Mouse (Mus musculus): ENCODE results near the gene Gm36079. TPM values are rescaled to one million over a fixed set of nuclear protein-coding genes. Genes with fewer than 3 reads are reported as not detected.
A peak's percentile ranks its signal among the peaks of the same experiment; 100 is the strongest.
"Not testable (repeated sequence)": the region's sequence is repeated elsewhere in the genome, so short reads cannot be mapped to it uniquely, and the experiment has no call there.

The Gm36079 gene
- not detected in 2 replicates for polyA plus RNA-seq (2014; fragmentation: Nextera tagmentation; extraction: Ambion mirVana)

DNA sequence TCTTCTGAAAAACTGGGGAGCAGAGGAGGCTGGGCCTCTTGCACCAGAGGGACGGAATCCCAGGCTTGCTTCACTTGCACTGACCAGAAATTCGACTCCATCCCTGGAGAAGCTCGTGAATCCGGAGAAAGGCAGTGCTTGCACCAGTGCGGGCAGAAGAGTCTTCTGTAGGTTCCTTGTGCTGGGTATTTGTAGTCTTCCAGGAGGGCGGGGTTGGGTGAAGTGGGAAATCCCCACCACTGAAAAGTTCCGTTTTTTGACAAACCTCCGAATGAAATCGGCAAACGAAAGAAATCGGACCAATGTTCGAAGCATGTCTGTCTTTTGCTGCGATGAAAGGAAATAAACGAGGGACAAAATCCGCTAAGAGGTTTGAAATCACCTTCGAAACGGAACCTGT is at the start of gene Gm36079:
Gm36079 (minus strand) TSS at position 101 of the 400 bp plus-strand sequence.
- H3K27me3 ChIP-seq (ENCODE audit: control insufficient read depth, insufficient read depth, low read length); H3K4me2 ChIP-seq (ENCODE audit: low read depth, low read length); H3K9ac ChIP-seq (replicated peaks; ENCODE audit: low read length); H3K27ac ChIP-seq (replicated peaks; ENCODE audit: low read depth, low read length); DNase-seq (ENCODE audit: low spot score); H3K4me1 ChIP-seq (ENCODE audit: control insufficient read depth, insufficient read depth, low read length); H3K4me3 ChIP-seq (ENCODE audit: low read depth, low read length); H3K36me3 ChIP-seq (replicated peaks; ENCODE audit: control insufficient read depth, insufficient read depth, low read depth, low read length); H3K9me3 ChIP-seq (replicated peaks; ENCODE audit: control insufficient read depth, low read length); ATAC-seq (replicated peaks; ENCODE audit: insufficient number of reproducible peaks, low FRiP score, low TSS enrichment, low read depth): not testable (repeated sequence)
- WGBS: 20% methylated on average over 1 of the region's 17 CpGs

DNA sequence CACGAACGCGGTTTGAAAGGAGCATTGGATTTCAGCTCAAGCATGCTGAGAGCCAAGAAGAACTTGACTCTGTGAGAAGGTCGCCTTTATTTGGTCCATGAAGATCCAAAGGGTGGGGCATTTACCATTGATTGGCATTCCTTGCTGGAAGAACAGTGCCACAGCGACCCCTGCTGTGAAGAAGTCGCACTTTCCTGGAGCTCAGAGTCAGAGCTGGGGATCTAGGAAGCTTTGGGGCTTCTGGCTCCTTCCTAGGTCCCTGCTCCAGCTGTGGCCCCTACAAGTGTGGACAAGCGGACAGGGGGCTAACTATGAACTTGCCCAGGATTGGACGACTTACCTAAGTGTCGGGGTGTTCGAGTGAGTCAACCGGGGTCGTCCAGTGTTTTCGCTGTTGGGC is 44.1 kb upstream of the Gm36079 start:
- H3K9ac ChIP-seq (replicated peaks; ENCODE audit: low read length); H3K4me3 ChIP-seq (ENCODE audit: low read depth, low read length); H3K9me3 ChIP-seq (replicated peaks; ENCODE audit: control insufficient read depth, low read length); H3K27me3 ChIP-seq (ENCODE audit: control insufficient read depth, insufficient read depth, low read length); H3K4me1 ChIP-seq (ENCODE audit: control insufficient read depth, insufficient read depth, low read length); DNase-seq (ENCODE audit: low spot score); ATAC-seq (replicated peaks; ENCODE audit: insufficient number of reproducible peaks, low FRiP score, low TSS enrichment, low read depth); H3K36me3 ChIP-seq (replicated peaks; ENCODE audit: control insufficient read depth, insufficient read depth, low read depth, low read length); H3K27ac ChIP-seq (replicated peaks; ENCODE audit: low read depth, low read length); H3K4me2 ChIP-seq (ENCODE audit: low read depth, low read length): not testable (repeated sequence)
- WGBS: no CpG with 5 or more reads among the region's 13 CpGs

GRCm38 (mm10) chr13:120070012-120070598 is 43.3 kb upstream of the Gm36079 start:
- not testable (repeated sequence) for H3K9me3 ChIP-seq (replicated peaks; ENCODE audit: control insufficient read depth, low read length); H3K4me2 ChIP-seq (ENCODE audit: low read depth, low read length); H3K27me3 ChIP-seq (ENCODE audit: control insufficient read depth, insufficient read depth, low read length); H3K27ac ChIP-seq (replicated peaks; ENCODE audit: low read depth, low read length); H3K4me3 ChIP-seq (ENCODE audit: low read depth, low read length); H3K9ac ChIP-seq (replicated peaks; ENCODE audit: low read length); DNase-seq (ENCODE audit: low spot score); ATAC-seq (replicated peaks; ENCODE audit: insufficient number of reproducible peaks, low FRiP score, low TSS enrichment, low read depth); H3K36me3 ChIP-seq (replicated peaks; ENCODE audit: control insufficient read depth, insufficient read depth, low read depth, low read length); H3K4me1 ChIP-seq (ENCODE audit: control insufficient read depth, insufficient read depth, low read length)
- no CpG with 5 or more reads among the region's 12 CpGs for WGBS

DNA sequence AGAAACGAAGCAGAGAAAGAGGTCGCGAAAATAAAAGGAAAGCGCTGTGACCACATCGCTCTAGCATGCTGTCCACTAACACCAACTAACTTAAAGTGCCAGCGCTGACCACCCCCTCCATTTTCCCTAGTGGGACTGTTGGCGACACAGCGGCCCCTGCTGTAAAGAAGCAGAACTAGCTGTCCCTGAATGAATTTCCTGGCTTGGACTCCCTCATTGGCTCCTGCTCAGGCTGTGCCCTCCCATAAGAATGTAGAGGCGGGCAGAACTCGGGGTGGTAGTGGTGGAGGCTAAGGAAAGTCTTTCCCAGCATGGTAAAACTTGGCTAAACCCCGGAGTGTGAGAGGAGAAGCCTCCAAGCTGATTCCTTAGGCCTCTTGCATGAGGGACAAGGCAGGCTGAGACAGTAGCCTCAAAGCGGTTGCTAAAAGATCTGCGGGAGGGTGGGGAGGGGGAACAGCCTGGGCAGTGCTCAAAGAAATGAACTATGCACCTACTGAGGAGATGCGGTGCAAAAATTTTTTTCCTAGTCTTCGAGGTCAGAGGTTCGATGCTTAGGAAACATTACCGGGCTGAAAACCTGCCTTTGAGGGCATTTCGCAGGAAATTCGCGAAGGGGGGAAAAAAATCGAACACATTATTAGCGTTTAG is 36.8 kb upstream of the Gm36079 start:
- H3K9ac ChIP-seq (replicated peaks; ENCODE audit: low read length); H3K36me3 ChIP-seq (replicated peaks; ENCODE audit: control insufficient read depth, insufficient read depth, low read depth, low read length); H3K27me3 ChIP-seq (ENCODE audit: control insufficient read depth, insufficient read depth, low read length); H3K9me3 ChIP-seq (replicated peaks; ENCODE audit: control insufficient read depth, low read length); H3K4me2 ChIP-seq (ENCODE audit: low read depth, low read length); H3K4me1 ChIP-seq (ENCODE audit: control insufficient read depth, insufficient read depth, low read length); H3K27ac ChIP-seq (replicated peaks; ENCODE audit: low read depth, low read length); H3K4me3 ChIP-seq (ENCODE audit: low read depth, low read length); DNase-seq (ENCODE audit: low spot score): not testable (repeated sequence)
- WGBS: no CpG with 5 or more reads among the region's 22 CpGs
- ATAC-seq (replicated peaks; ENCODE audit: insufficient number of reproducible peaks, low FRiP score, low TSS enrichment, low read depth): peak; percentile 89

DNA sequence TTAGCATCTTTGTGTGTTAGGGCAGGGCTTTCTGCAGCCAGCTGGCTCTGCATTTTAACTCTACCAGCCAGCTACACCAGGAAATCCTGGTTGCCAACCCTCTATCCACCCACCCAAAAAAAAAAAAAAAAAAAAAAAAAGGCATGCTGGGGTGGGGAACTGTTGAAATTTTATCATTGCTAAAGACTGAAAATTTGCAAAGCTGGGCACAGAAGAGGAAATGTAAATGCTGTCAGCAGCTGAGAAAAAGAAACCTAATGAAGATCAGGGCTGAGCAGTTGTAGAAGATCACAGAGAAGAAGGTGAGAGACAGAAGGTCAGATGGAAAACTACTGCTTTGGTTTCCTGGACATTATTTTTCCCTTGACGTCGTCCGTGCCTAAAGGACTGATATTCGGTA is 36.1 kb upstream of the Gm36079 start:
- H3K27ac ChIP-seq (replicated peaks; ENCODE audit: low read depth, low read length); H3K9me3 ChIP-seq (replicated peaks; ENCODE audit: control insufficient read depth, low read length); H3K27me3 ChIP-seq (ENCODE audit: control insufficient read depth, insufficient read depth, low read length); ATAC-seq (replicated peaks; ENCODE audit: insufficient number of reproducible peaks, low FRiP score, low TSS enrichment, low read depth); DNase-seq (ENCODE audit: low spot score); H3K9ac ChIP-seq (replicated peaks; ENCODE audit: low read length); H3K4me2 ChIP-seq (ENCODE audit: low read depth, low read length); H3K4me3 ChIP-seq (ENCODE audit: low read depth, low read length); H3K36me3 ChIP-seq (replicated peaks; ENCODE audit: control insufficient read depth, insufficient read depth, low read depth, low read length); H3K4me1 ChIP-seq (ENCODE audit: control insufficient read depth, insufficient read depth, low read length): not testable (repeated sequence)
- WGBS: no CpG with 5 or more reads among the region's 4 CpGs

DNA sequence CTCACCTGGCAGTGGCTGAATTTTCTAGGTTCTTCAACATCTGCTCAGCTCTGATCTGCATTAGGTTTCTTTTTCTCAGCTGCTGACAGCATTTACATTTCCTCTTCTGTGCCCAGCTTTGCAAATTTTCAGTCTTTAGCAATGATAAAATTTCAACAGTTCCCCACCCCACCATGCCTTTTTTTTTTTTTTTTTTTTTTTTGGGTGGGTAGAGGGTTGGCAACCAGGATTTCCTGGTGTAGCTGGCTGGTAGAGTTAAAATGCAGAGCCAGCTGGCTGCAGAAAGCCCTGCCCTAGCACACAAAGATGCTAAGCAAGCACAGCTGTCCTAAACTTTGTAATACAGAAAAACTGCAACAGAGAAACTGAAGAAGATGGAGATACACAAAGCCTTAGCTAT is 25.3 kb upstream of the Gm36079 start, which contains the start of gene Gm21188:
Gm21188 (minus strand) TSS at position 110 of the 400 bp plus-strand sequence.
- H3K9ac ChIP-seq (replicated peaks; ENCODE audit: low read length); H3K27me3 ChIP-seq (ENCODE audit: control insufficient read depth, insufficient read depth, low read length); DNase-seq (ENCODE audit: low spot score); H3K4me1 ChIP-seq (ENCODE audit: control insufficient read depth, insufficient read depth, low read length); H3K36me3 ChIP-seq (replicated peaks; ENCODE audit: control insufficient read depth, insufficient read depth, low read depth, low read length); H3K27ac ChIP-seq (replicated peaks; ENCODE audit: low read depth, low read length); H3K4me2 ChIP-seq (ENCODE audit: low read depth, low read length); H3K4me3 ChIP-seq (ENCODE audit: low read depth, low read length); ATAC-seq (replicated peaks; ENCODE audit: insufficient number of reproducible peaks, low FRiP score, low TSS enrichment, low read depth); H3K9me3 ChIP-seq (replicated peaks; ENCODE audit: control insufficient read depth, low read length): not testable (repeated sequence)

GRCm38 (mm10) chr13:120048608-120049007 is 21.8 kb upstream of the Gm36079 start:
- H3K36me3 ChIP-seq (replicated peaks; ENCODE audit: control insufficient read depth, insufficient read depth, low read depth, low read length); H3K27me3 ChIP-seq (ENCODE audit: control insufficient read depth, insufficient read depth, low read length); H3K4me1 ChIP-seq (ENCODE audit: control insufficient read depth, insufficient read depth, low read length); ATAC-seq (replicated peaks; ENCODE audit: insufficient number of reproducible peaks, low FRiP score, low TSS enrichment, low read depth); DNase-seq (ENCODE audit: low spot score); H3K27ac ChIP-seq (replicated peaks; ENCODE audit: low read depth, low read length); H3K4me3 ChIP-seq (ENCODE audit: low read depth, low read length); H3K4me2 ChIP-seq (ENCODE audit: low read depth, low read length); H3K9ac ChIP-seq (replicated peaks; ENCODE audit: low read length); H3K9me3 ChIP-seq (replicated peaks; ENCODE audit: control insufficient read depth, low read length): not testable (repeated sequence)
- no CpG with 5 or more reads among the region's 5 CpGs for WGBS

DNA sequence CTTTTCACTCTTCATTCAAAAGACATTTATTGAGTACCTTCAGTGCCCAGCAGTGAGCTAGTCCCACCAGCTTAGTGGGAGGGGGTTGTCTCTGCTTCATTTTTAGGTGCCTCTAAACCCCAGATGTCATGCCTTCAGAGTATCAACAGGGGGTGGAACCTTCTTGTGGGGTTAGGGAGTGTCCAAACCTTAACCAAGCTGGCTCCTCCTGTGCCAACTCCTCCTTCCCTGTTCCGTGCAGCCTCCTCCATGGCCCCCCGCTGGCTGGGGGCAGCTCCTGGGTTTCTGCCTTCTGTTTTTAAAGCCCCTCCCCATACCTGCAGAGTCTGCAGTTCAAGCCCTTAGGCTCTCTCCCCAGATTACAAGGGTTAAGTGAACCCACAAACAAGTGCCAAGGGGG is 21.4 kb upstream of the Gm36079 start:
- ATAC-seq (replicated peaks; ENCODE audit: insufficient number of reproducible peaks, low FRiP score, low TSS enrichment, low read depth); DNase-seq (ENCODE audit: low spot score); H3K4me2 ChIP-seq (ENCODE audit: low read depth, low read length); H3K27me3 ChIP-seq (ENCODE audit: control insufficient read depth, insufficient read depth, low read length); H3K4me3 ChIP-seq (ENCODE audit: low read depth, low read length); H3K9me3 ChIP-seq (replicated peaks; ENCODE audit: control insufficient read depth, low read length); H3K4me1 ChIP-seq (ENCODE audit: control insufficient read depth, insufficient read depth, low read length); H3K36me3 ChIP-seq (replicated peaks; ENCODE audit: control insufficient read depth, insufficient read depth, low read depth, low read length); H3K27ac ChIP-seq (replicated peaks; ENCODE audit: low read depth, low read length); H3K9ac ChIP-seq (replicated peaks; ENCODE audit: low read length): not testable (repeated sequence)
- no CpG with 5 or more reads among the region's 2 CpGs for WGBS
